Mouse (Mus musculus): ENCODE data around the gene Oxct2b.
"Not testable (repeated sequence)": the region's sequence is repeated elsewhere in the genome, so short reads cannot be mapped to it uniquely, and the experiment has no call there.

Oxct2b gene

GRCm38 (mm10) chr4:123112216-123112764 is 3.8 kb upstream of the Oxct2b start:
- in situ Hi-C loops (cut with MboI), result no loop called here

DNA sequence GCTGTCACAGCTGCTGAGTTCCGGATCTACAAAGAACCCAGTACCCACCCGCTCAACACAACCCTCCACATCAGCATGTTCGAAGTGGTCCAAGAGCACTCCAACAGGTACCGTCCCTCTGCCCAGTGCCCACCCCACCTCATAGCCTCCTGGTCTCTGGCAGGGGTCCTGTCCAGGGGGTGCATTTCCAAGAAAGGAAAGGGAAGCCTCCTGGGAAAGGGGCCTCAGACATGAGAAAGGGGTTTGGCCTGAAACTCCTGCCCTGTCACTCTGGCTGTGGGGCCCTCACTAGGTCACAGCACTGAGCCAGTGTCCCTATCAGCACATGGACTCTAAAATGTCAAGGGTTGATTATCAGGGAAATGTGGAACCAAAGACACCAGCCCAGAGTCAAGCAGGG is 1.4 kb upstream of the Oxct2b start:
- in situ Hi-C loops (cut with MboI), result not testable (repeated sequence)

DNA sequence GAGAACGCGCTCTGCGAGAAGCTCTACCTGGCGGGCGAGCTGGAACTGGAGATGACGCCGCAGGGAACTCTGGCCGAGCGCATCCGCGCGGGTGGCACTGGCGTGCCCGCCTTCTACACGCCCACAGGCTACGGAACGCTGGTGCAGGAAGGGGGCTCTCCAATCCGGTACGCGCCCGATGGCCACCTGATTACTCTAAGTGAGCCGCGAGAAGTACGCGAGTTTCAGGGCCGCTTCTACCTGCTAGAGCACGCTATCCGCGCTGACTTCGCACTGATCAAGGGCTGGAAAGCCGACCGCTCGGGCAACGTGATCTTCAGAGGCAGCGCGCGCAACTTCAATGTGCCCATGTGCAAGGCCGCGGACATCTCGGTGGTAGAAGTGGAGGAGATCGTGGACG is 574 bp downstream of the Oxct2b start:
- in situ Hi-C loops (cut with MboI), result not testable (repeated sequence)

DNA sequence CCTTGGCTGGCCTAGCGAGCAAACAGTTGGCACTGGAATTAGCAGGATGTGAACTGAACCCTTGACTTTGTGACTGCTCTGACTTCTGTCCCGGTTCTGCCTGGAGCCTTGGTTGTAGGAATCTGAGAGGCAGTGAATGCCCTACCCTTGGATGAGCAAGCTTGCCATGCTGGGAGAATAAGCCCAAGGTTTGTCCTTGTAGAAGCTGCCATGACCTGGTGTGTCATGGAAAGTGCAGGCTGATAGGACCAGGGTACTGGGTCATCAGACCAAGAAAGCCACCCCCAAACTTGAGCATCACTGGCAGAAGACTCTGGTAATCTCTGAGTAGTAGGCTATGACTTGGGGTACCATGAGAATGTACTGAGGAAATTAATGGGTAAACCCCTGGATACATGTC is 5.2 kb downstream of the Oxct2b start:
- in situ Hi-C loops (cut with MboI), result no loop called here

DNA sequence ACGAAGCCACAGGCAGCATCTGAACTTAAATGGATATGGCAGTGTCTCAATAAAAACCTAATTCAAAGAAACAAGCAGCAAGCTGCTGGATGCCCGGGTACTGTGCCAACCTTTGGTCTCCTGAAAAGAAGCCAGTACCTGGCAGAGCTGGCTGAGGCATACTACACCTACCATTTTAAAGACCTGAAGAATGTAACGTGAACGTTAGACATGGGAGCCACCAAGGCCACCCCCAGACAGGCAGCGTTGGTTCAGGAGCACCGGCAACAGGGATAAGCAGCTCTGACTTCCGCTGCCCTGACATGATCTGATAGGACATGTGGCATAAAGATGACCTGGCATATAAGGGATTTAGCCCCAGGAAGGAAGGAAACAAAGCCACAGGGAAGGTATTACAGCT is 10.6 kb downstream of the Oxct2b start:
- in situ Hi-C loops (cut with MboI), result no loop called here

- in situ Hi-C loops (cut with MboI), result no loop called here
Measured at GRCm38 (mm10) chr4:123127051-123127450, 11.0 kb downstream of the Oxct2b start.

DNA sequence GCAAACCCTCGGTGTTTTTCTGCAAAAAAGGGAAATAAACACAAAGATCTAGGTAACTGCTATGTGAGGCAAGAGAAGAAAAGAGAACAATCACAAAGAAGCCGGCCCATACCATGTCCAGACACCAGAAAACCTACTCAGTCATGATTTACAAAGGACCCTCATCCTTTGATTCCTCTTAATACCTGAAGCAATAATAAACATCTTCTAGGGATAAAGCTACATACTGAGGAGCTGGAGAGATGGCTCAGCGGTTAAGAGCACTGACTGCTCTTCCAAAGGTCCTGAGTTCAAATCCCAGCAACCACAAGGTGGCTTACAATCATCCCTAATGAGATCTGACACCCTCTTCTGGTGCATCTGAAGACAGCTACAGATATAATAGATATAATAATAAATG is 21.5 kb downstream of the Oxct2b start:
- in situ Hi-C loops (cut with MboI), result no loop called here

DNA sequence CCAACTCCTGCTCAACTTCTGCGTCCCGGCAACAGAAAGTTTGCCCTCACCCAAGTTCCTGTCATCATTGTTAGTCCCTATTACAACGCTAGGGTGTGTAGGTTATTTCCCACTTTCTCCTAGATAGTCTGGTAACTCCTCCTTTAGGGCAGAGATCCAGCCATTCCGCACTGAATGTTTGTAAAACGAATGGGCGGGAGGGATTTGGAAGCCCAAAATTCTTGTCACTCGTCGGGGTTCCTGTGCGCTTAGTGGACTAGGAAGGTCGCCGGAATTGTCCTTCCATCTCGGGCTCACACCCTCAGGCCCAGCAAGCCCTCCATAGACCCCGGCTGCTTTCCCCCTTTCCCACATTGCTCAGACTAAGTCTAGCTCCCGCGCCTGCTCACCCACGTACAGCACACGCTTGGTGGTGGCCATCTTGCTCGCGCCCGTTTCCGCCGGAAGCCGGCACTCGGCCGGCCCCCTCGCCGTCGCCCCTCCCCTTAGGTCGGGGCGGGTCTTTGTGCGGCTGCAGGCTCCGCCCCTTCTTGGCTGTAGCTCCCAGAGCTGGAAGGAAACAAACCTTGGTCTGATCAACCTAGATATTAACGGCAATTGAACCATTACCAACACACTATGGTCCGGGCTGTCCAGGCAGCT is 23.6 kb downstream of the Oxct2b start, which contains the start of gene Ppie:
Ppie (minus strand) TSS at position 439 of the 642 bp plus-strand sequence.
- in situ Hi-C loops (cut with MboI), result no loop called here

DNA sequence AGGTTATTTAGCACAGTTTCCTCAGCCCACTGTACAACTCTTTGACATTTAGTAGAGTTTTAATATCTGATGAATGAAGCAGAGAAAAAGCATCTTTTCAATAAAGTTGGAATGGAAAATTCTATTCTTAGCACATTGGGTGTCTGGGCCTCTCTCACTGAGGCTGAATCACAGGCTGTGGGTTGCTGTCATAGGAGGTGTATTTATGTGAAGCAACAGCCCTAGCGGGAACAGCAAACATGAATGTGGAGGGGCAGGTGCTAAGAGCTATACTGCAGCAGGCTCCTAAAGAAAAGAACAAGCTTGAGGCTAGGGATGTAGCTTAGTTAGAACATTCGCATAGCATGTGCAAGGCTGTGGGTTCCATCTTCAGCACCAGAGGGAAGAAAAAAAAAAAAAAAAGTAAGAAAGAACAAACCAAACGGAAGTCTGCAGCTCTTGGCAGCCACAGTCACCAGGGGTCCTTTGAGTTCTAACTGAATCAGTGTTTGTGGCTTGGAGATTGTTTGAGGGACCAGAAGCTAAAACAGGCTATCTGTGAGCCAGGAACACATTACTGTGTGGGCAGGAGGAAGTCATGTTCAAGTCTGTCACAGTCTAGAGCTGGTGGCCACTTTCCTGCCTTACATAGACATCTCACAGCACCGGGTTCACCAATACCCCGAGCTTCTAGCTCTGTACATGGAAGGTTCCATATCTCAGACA is 31.5 kb downstream of the Oxct2b start:
- in situ Hi-C loops (cut with MboI), result no loop called here

DNA sequence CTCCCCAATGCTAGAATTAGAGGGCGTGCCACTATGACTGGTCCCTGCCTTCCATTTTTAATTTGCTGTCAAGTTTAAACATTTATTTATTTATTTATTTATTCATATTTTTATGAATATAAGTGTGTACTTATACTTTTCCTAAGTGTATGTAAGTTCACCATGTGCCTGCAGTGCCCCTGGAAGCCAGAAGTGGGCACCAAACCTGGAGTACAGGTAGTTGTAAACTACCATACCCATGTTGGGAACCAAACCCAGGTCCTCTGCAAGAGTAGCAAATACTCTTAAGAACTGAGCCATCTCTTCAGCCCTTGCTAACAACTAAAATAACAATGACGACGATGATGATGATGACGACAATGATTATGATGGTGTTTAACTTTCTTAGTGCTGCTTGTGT is 35.9 kb downstream of the Oxct2b start:
- in situ Hi-C loops (cut with MboI), result no loop called here

- in situ Hi-C loops (cut with MboI), result no loop called here
Measured at GRCm38 (mm10) chr4:123152976-123153375, 36.9 kb downstream of the Oxct2b start.

DNA sequence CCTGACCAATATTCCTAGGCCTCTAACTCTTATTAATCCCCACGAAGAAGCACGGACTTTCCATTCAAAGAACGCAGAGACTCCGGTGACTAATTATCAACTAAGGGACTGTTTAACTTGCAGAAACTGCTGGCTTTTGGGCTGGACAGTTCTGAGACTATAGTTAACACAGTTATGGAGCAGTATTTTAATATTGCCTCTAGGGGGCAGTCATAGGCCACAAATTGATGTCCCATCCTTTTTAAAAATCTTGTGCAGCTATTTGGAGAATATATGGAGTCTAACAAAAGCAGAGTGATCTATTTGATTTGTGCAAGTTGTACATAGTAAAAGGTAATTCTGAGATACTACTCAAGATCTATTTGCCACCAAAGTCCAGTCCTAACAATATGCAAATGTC is 38.9 kb downstream of the Oxct2b start:
- in situ Hi-C loops (cut with MboI), result no loop called here

DNA sequence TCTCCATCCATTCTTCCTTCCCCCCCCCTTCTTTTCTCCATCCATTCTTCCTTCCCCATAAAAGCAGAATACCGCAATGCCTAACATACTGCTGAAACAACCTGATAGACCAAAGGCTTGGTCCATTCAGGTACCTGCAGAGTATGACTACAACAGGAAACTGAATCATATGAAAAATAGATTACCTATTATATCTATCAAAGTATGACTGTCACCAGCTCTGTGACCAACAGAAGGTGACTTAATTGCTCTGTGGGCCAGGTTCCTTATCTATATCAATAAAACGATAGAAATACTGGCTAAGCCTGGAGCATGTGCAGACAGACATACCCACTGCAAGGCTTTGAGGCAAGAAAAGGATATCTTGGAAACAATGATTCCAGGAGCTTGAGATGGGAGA is 39.4 kb downstream of the Oxct2b start:
- in situ Hi-C loops (cut with MboI), result no loop called here

DNA sequence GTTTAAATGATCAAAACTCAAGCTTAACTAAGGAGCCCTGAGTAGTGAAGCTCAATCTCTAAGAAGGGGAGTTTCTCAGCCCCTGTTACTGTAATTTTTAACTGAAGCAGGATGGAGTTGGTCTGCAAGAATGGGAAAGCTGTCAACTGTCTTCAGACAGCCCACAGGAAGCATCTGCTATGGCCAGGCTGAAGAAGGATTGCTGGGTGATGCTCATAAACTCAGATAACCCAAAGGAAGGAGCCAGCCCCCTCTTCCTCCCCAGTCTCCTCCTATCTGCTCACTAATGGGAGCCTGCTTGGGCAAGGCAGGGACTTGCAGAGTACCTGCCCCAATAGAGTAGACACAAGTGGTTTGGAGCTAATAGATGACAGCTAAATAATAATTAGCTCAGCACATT is 39.8 kb downstream of the Oxct2b start:
- in situ Hi-C loops (cut with MboI), result no loop called here

DNA sequence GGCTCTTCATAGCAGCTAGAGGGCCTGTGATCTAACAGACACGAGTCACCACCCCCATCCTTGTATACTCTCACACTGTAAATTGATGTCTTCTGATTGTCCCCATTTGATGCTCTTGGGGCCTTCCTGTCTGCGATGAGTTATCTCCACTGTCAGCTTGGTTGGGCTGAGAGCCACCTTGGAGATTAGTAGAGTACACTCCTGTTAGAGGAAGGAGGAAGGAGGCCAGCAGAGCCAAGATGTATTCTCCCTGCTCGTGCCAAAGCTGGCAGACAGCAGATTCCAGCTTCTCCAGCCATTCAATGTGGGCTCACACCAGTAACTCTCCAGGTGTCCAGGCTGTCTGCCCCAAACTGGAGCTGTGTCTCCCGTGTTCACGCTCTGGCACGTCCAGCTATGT is 44.5 kb downstream of the Oxct2b start:
- in situ Hi-C loops (cut with MboI), result no loop called here

DNA sequence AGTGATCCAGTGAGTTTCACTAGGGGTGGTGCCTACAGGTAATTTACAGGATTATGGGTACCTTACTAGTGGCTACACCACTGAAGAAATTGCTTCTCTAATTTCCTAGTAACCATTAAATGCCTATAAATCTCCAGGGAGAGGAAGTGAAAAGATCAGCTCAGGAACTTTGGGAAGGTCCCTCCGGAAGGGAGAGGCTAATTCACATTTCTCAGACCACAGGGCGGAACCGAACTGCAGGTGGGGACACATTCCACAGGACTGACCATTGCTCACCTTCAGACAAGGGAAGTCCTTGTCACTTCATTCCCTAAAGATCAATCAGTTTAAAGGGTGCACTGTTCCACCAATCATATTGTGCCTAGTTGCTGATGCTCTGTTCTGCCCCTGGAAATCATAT is 45.2 kb downstream of the Oxct2b start:
- in situ Hi-C loops (cut with MboI), result not testable (repeated sequence)

DNA sequence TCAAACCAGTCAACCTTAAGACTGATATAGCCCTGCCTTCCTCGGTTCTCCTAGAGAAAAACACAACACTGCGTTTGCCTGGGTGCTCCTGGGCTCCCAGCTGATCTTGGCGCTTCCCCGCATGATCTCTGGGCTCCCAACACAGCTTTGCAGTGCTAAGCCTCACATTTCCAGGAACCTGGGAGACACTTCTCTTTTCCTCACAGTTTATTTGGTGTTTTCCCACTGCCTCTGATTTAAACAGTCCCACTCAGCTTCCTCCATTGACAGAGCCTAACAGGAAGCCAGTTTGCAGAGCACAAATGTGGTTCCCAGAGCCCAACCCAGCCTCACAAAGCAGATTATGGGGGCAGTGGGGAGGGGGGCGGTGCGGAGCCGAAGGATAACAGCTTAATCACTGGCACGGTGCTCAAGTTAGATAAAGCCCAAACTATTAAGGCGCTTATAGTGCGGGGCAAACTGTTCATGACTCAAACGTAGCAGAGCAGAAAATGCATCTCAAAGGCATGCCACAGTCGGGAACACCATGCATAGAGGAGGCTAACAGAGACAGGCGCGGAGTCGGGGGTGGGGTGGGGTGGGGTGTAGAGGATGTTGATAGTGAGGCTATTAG is 46.3 kb downstream of the Oxct2b start:
- in situ Hi-C loops (cut with MboI), result no loop called here

DNA sequence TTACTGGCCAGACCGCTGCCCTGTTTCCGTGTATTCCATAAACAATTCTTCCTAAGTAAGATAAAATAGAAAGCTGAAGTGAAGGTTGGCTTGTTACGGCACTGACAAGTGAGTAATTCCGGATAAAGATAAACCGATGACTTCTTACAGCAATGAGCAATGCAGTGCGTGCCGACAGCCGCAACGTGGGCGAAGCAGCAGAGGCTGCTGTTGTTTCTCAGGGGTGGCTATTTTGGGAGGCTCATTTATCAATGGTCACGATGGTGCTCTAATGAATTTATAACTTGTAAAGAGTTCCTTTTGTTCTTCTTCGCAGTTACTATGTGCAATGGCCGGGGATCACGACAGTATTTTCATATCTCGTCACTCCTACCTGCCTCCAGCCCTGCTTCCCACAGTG is 48.1 kb downstream of the Oxct2b start:
- in situ Hi-C loops (cut with MboI), result no loop called here
